Mouse (Mus musculus) neural tube, embryonic 12.5 days (tissue): ENCODE measurements around the gene Zfp663. TPM values are rescaled to one million over a fixed set of nuclear protein-coding genes. Genes with fewer than 3 reads are reported as not detected.

Experiments used
- polyA plus RNA-seq: library from polyadenylated mRNA; unstranded; fragments of >200 nt; fragmentation: Nextera tagmentation; extraction: Ambion mirVana; gene quantifications from 2 replicates; pipeline ENCODE4 v1.2.1, GENCODE M21; 2016

Zfp663 gene
- polyA plus RNA-seq, 1 experiment from 2014 or later: 5.4 TPM

Other genes with a start within 250 kb of the Zfp663 start
- gene Cdh22, start 133.9 kb downstream of the Zfp663 start, polyA plus RNA-seq: 10.0 and 10.4 TPM in 2 replicates
- 52.9 and 59.9 TPM in 2 replicates for gene Slc35c2, start 80.9 kb downstream of the Zfp663 start, polyA plus RNA-seq
- 84.4 and 87.0 TPM in 2 replicates for gene Elmo2, start 42.2 kb downstream of the Zfp663 start, polyA plus RNA-seq
- gene Zfp334, start 19.5 kb upstream of the Zfp663 start, polyA plus RNA-seq: 18.1 and 18.8 TPM in 2 replicates
- gene Ocstamp, start 31.7 kb upstream of the Zfp663 start, polyA plus RNA-seq: 0.10 TPM in 1 of 2 replicates, not detected in the other
- 0.27 and 0.55 TPM in 2 replicates for gene Slc13a3, start 104.5 kb upstream of the Zfp663 start, polyA plus RNA-seq
- 47.5 and 48.4 TPM in 2 replicates for gene Trp53rka, start 124.6 kb upstream of the Zfp663 start, polyA plus RNA-seq
- gene Slc2a10, start 135.1 kb upstream of the Zfp663 start, polyA plus RNA-seq: 4.7 and 5.3 TPM in 2 replicates
- gene Eya2, start 226.3 kb upstream of the Zfp663 start, polyA plus RNA-seq: 23.8 and 36.7 TPM in 2 replicates